Mouse (Mus musculus) midbrain, embryonic 14.5 days (tissue): Measurements from ENCODE around the gene Snx21. TPM values are rescaled to one million over a fixed set of nuclear protein-coding genes. Genes with fewer than 3 reads are reported as not detected.

ENCODE experiments used
- ATAC-seq: fragments of 200-750 bp; cut with Nextera tagmentation; 2 replicates; pipeline ENCODE4 v1.8.0; 2017; ENCODE audit warnings: moderate number of reproducible peaks, moderate library complexity; ENCODE audit not compliant: low FRiP score, low TSS enrichment
- DNase-seq: peaks from one replicate; pipeline ENCODE4 v3.0.0-alpha.2; 2015
- H3K27ac ChIP-seq: fragments of 300-500 bp; sonication (generic); replicated peaks from 2 replicates; pipeline ENCODE4 v1.5.1; 2014; ENCODE audit warnings: mild to moderate bottlenecking, low read depth, low read length, moderate library complexity
- H3K27me3 ChIP-seq: fragments of 300-500 bp; sonication (generic); 2 replicates; pipeline ENCODE4 v1.6.1; 2014; ENCODE audit warnings: low read length, control low read depth, mixed read lengths; ENCODE audit not compliant: control insufficient read depth, insufficient read depth
- H3K36me3 ChIP-seq: fragments of 300-500 bp; sonication (generic); 2 replicates; pipeline ENCODE4 v1.6.1; 2014; ENCODE audit warnings: low read length, control low read depth; ENCODE audit not compliant: control insufficient read depth, insufficient read depth
- H3K4me1 ChIP-seq: fragments of 300-500 bp; sonication (generic); 2 replicates; pipeline ENCODE4 v1.6.1; 2014; ENCODE audit warnings: mild to moderate bottlenecking, antibody characterized with exemption, low read length, control low read depth; ENCODE audit not compliant: control insufficient read depth, insufficient read depth
- H3K4me2 ChIP-seq: fragments of 300-500 bp; sonication (generic); 2 replicates; pipeline ENCODE4 v1.6.1; 2014; ENCODE audit warnings: mild to moderate bottlenecking, low read length, moderate library complexity
- H3K4me3 ChIP-seq: fragments of 300-500 bp; sonication (generic); replicated peaks from 2 replicates; pipeline ENCODE4 v1.5.1; 2014; ENCODE audit warnings: low read depth, low read length
- H3K9ac ChIP-seq: fragments of 300-500 bp; sonication (generic); replicated peaks from 2 replicates; pipeline ENCODE4 v1.6.1; 2014; ENCODE audit warnings: mild to moderate bottlenecking, low read length, moderate library complexity
- H3K9me3 ChIP-seq: fragments of 300-500 bp; sonication (generic); 2 replicates; pipeline ENCODE4 v1.6.1; 2016; ENCODE audit warnings: low read length, control low read depth, mixed read lengths; ENCODE audit not compliant: control insufficient read depth
- WGBS: fragments of 180-500 bp; shearing (Covaris S2); extraction: QIAGEN DNeasy Blood & Tissue Kit; methylation state at CpG from one replicate; pipeline ENCODE4 v1.1.7; 2014; 5-methylcytosine and 5-hydroxymethylcytosine counted together
- polyA plus RNA-seq: library from polyadenylated mRNA; unstranded; fragments of >200 nt; fragmentation: Nextera tagmentation; extraction: Ambion mirVana; gene quantifications from 2 replicates; pipeline ENCODE4 v1.2.1, GENCODE M21; 2014

The Snx21 gene
- polyA plus RNA-seq, 1 experiment from 2014 or later = 22.1 TPM

DNA sequence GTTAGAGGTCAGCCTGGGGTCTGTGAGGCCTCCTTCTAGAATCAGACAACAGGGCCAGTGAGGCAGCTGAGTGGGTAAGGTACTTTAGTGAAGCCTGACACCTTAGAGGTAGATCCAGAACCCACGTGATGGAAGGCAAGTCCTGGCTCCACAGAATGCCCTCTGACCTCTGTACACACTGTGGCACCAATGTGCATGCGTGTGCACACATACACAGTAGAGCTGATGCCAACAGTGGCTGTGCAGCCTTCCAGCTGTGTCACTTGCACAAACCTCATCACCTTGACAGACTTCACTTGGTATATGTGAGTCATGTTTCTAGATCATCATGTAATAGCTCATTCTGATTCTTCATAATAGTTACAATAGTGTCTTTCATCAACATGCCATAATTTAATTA, 33.2 kb upstream of the Snx21 start:
- WGBS = 94% methylated on average over 2 of the region's 2 CpGs
- DNase-seq (no peak), ATAC-seq (no peak)
- no peaks in the 10 kb centered on the region for H3K9me3 ChIP-seq
- H3K4me3 ChIP-seq = no peak overlapping the region
- no peak overlapping the region for H3K9ac ChIP-seq
- H3K36me3 ChIP-seq = peaks cover 86% of the 10 kb centered on the region
- no peak overlapping the region for H3K27ac ChIP-seq
- no peaks in the 10 kb centered on the region for H3K27me3 ChIP-seq
- H3K4me2 ChIP-seq = no peak overlapping the region
- H3K4me1 ChIP-seq = 0 out of 2 replicates have a peak, but pooled peaks cover 1% of the 10 kb centered on the region

DNA sequence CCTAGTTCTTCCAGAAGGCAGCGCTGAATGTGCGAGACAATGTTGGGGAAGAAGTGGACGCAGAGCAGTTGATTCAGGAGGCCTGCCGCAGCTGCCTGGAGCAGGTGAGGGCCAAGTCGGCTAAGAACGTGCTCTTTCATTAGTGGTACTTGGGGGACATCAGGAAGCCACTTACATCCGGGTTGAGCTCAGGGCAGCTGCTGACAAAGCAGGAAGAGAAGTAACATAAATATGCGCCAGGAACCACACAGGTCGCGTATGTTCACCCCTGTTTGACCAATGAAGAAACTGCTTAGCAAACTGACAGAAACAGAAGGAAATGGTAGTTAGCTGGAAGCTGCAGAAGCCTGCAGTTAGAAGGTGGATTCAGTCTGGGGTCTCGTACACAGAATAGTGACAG, 31.5 kb upstream of the Snx21 start:
- H3K4me1 ChIP-seq = no peaks in the 10 kb centered on the region
- peaks cover 89% of the 10 kb centered on the region for H3K36me3 ChIP-seq
- no peak overlapping the region for H3K9ac ChIP-seq
- no peak overlapping the region for H3K4me2 ChIP-seq
- ATAC-seq (no peak), DNase-seq (no peak)
- WGBS = 93% methylated on average over 11 of the region's 11 CpGs
- H3K27me3 ChIP-seq = no peaks in the 10 kb centered on the region
- H3K9me3 ChIP-seq = no peaks in the 10 kb centered on the region
- no peak overlapping the region for H3K4me3 ChIP-seq
- no peak overlapping the region for H3K27ac ChIP-seq

DNA sequence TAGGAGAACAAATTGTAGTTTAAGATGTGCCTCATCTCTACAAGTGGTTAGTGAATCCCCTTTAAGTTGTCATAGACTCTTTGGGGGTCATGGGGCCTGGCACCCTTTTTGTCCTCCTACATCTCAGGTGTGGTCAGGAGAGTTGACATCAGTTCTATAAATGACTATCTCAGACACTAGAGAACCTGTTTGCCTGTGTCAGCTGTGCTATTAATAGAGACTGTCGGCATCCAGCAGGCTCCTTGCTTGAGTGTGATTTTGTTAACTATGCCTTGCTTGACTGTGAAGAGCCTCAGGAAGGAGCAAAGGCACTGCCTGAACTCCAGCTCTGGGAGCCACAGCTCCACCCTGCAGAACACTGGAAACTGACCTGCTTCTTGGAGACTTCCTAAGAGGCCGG, 30.8 kb upstream of the Snx21 start:
- Histone ChIP-seq H3K4me1 (no peaks in the 10 kb centered on the region), H3K4me2 (no peak overlapping the region), H3K36me3 (peaks cover 96% of the 10 kb centered on the region), H3K9me3 (no peaks in the 10 kb centered on the region), H3K27ac (no peak overlapping the region), H3K9ac (no peak overlapping the region), H3K4me3 (no peak overlapping the region), H3K27me3 (no peaks in the 10 kb centered on the region)
- ATAC-seq (no peak), DNase-seq (no peak)
- WGBS = 89% methylated on average over 2 of the region's 2 CpGs

DNA sequence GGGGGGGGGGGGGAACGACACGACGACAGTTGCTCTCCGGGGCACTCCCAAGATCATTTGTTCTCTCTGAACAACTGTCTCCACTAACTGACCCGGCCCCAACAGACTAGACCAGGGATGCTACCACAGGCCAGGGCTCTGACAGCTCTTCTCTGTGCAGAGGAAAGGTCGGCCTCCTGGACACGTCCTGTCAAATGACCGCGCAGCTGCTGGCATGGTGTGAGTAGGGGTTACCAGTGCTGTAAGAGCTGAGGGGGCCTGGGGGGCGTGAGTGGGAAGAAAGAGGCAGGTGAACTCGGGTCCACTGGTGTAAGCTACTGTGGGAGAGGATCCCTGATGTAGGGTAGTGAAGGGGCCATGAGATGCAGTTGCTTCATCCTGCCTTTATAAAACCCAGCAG, 27.8 kb upstream of the Snx21 start:
- Histone ChIP-seq H3K4me2 (no peak overlapping the region), H3K9me3 (no peaks in the 10 kb centered on the region), H3K27ac (no peak overlapping the region), H3K4me3 (no peak overlapping the region), H3K4me1 (no peaks in the 10 kb centered on the region), H3K36me3 (peaks cover 96% of the 10 kb centered on the region), H3K27me3 (no peaks in the 10 kb centered on the region), H3K9ac (no peak overlapping the region)
- 96% methylated on average over 9 of the region's 11 CpGs for WGBS
- no peak for ATAC-seq
- no peak for DNase-seq

DNA sequence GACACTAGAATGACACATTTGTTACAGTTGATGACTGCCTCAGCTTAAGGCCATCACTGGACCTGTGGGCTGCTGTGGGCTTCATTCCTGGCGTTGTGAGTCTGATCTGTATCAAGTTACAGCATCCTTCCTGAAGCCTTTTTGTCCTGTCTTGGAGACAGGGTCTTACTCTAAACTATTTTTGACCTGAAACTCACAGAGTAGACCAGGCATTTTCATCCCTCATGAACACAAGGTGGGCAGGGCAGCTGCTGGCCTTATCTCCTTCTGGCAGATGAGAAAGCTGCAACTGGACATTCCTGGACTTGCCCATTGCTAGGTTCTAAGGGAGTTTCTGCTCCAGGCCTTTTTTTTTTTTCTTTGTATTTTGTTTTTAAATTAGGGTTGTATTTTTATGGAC, 26.9 kb upstream of the Snx21 start:
- H3K36me3 ChIP-seq = peaks cover 96% of the 10 kb centered on the region
- WGBS = 85% methylated on average over 1 of the region's 1 CpGs

DNA sequence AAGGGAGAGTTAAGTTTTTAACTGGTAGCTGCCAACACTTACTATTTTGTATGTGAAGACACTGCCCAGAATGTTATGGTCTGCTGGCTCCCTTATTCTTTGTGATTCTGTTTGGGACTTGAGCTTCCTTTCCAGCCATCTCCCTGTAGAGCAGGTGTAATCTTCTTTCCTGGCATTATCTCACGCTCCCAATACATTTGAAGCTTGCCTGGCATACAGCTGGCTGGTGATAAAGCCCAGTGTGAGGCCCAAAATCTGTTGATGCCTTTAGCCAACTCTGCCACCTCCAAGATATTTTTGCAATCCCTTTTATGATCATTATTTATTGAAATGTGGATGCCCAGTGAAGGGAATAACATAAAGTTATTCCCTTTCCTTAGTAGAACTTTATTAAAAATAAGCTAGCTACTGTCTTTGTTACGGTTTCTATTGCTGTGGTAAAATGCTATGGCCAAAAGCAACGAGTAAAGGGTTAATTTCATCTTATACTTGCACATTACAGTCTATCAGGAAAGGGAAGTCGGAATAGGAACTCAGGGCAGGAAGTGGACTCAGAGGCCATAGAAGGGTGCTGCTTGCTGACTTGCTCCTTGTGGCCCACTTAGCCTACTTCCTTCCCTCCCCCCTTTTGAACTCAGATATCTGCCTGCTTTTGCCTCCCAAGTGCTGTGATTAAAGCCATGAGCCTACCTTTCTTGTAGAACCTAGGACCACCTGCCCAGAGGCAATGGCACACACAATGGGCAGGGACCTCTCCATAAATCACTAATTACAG, 25.4 kb upstream of the Snx21 start:
- peaks cover 88% of the 10 kb centered on the region for H3K36me3 ChIP-seq
- no peaks in the 10 kb centered on the region for H3K4me1 ChIP-seq
- no peaks in the 10 kb centered on the region for H3K27me3 ChIP-seq
- H3K9me3 ChIP-seq = no peaks in the 10 kb centered on the region
- H3K4me3 ChIP-seq = no peak overlapping the region
- DNase-seq = no peak
- WGBS = 95% methylated on average over 4 of the region's 4 CpGs
- H3K27ac ChIP-seq = no peak overlapping the region
- H3K9ac ChIP-seq = no peak overlapping the region
- no peak for ATAC-seq
- H3K4me2 ChIP-seq = no peak overlapping the region

More for the DNA sequence above, 26.9 kb upstream of the Snx21 start:
- DNase-seq = no peak
- no peak overlapping the region for H3K4me3 ChIP-seq
- no peak for ATAC-seq
- H3K4me1 ChIP-seq = no peaks in the 10 kb centered on the region
- H3K27me3 ChIP-seq = no peaks in the 10 kb centered on the region
- no peak overlapping the region for H3K4me2 ChIP-seq
- no peak overlapping the region for H3K27ac ChIP-seq
- H3K9ac ChIP-seq = no peak overlapping the region
- H3K9me3 ChIP-seq = no peaks in the 10 kb centered on the region

DNA sequence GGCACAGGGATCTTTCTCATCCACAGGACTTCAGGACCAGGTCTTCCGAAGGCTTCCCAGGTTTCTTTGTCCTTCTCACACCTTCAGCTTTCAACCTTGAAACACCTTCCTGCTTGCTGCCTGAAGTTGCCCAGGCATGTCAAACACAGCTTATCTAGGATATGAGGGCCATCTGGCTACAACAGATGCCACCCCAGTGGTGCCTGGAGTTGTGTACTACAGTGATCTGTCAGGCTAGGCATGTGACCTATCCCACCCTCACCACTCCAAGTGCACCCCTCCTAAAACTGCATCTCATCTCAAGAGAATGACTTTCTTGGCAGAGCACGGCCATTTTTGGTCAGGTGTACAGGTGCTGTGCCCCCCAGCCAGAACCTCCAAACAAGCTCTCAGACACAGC, 24.1 kb upstream of the Snx21 start:
- H3K27me3 ChIP-seq = no peaks in the 10 kb centered on the region
- no peak for ATAC-seq
- no peak for DNase-seq
- no peaks in the 10 kb centered on the region for H3K4me1 ChIP-seq
- no peak overlapping the region for H3K4me2 ChIP-seq
- H3K9ac ChIP-seq = no peak overlapping the region
- H3K9me3 ChIP-seq = no peaks in the 10 kb centered on the region
- H3K4me3 ChIP-seq = no peak overlapping the region
- WGBS = 97% methylated on average over 2 of the region's 2 CpGs
- H3K27ac ChIP-seq = no peak overlapping the region
- H3K36me3 ChIP-seq = peaks cover 88% of the 10 kb centered on the region

DNA sequence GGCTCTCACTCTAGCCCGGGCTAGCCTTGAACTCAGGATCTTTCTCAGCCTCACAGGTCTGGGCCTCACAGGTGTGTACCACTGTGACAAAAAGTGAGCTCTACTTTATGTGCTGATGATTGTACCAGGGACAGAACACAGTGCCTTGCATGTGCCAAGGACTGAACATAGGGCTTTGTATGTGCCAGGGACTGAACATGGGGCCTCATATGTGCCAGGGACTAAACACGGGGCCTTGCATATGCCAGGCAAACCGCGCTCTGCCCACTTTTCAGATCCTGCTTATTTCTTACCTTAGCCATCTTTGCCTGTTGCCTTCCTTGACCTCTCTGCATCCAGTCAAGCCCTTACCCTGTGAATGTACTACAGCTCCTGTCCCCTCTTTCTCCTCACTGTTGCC, 23.7 kb upstream of the Snx21 start:
- no peak overlapping the region for H3K4me2 ChIP-seq
- no peak for ATAC-seq

DNA sequence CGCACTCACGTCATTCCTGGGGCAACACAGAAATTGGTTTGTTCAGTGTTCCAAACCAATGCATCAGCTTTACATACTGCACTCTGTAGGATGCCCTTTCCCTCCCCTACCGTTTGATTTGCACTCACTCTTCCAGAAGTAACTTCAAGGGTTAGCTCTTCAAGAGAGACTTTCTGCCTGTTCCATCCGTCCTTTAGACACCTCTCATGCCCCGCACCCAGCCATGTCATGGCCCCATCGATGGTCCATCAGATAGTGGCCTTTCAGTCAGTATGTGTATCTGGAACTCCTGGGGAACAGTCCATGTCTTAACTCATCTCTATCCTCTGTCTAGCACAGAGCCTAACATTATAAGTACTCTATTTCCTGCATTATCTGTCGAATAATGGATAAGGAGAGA, 23.0 kb upstream of the Snx21 start:
- no peak overlapping the region for H3K9ac ChIP-seq
- H3K4me3 ChIP-seq = no peak overlapping the region
- no peaks in the 10 kb centered on the region for H3K27me3 ChIP-seq
- H3K9me3 ChIP-seq = no peaks in the 10 kb centered on the region
- H3K4me1 ChIP-seq = no peaks in the 10 kb centered on the region
- H3K36me3 ChIP-seq = peaks cover 85% of the 10 kb centered on the region
- H3K4me2 ChIP-seq = no peak overlapping the region
- DNase-seq (no peak), ATAC-seq (no peak)
- WGBS = 89% methylated on average over 7 of the region's 7 CpGs
- H3K27ac ChIP-seq = no peak overlapping the region

More for the DNA sequence above, 23.7 kb upstream of the Snx21 start:
- no peaks in the 10 kb centered on the region for H3K27me3 ChIP-seq
- no peak overlapping the region for H3K4me3 ChIP-seq
- no peak overlapping the region for H3K9ac ChIP-seq
- no peak overlapping the region for H3K27ac ChIP-seq
- peaks cover 85% of the 10 kb centered on the region for H3K36me3 ChIP-seq
- DNase-seq = no peak
- H3K9me3 ChIP-seq = no peaks in the 10 kb centered on the region
- H3K4me1 ChIP-seq = no peaks in the 10 kb centered on the region
- 98% methylated on average over 4 of the region's 4 CpGs for WGBS
